Mouse (Mus musculus) kidney, embryonic 16.5 days (tissue): ENCODE measurements at regions not wholly inside any gene's neighbourhood (a gene's known extent, or its start where the extent isn't known, plus 50 kb on each side); places are given as distances from the start of the nearest gene placed in this dataset.

Source experiments
- ATAC-seq: fragments of 200-750 bp; cut with Nextera tagmentation; 2 replicates; pipeline ENCODE4 v1.8.0; 2017; ENCODE audit warnings: moderate TSS enrichment; ENCODE audit not compliant: low FRiP score, low TSS enrichment
- H3K27ac ChIP-seq: fragments of 300-500 bp; sonication (generic); 2 replicates; pipeline ENCODE4 v1.5.1; 2014; ENCODE audit warnings: low read length
- H3K27me3 ChIP-seq: fragments of 300-500 bp; sonication (generic); 2 replicates; pipeline ENCODE4 v1.6.1; 2014; ENCODE audit warnings: low read length, control low read depth, mixed read lengths; ENCODE audit not compliant: insufficient read depth
- H3K36me3 ChIP-seq: fragments of 300-500 bp; sonication (generic); 2 replicates; pipeline ENCODE4 v1.6.1; 2014; ENCODE audit warnings: low read length, control low read depth, mixed read lengths; ENCODE audit not compliant: insufficient read depth
- H3K4me1 ChIP-seq: fragments of 300-500 bp; sonication (generic); 2 replicates; pipeline ENCODE4 v1.6.1; 2014; ENCODE audit warnings: low read length, control low read depth, mixed read lengths; ENCODE audit not compliant: insufficient read depth
- H3K4me2 ChIP-seq: fragments of 300-500 bp; sonication (generic); replicated peaks from 2 replicates; pipeline ENCODE4 v1.6.1; 2014; ENCODE audit warnings: low read depth, low read length
- H3K4me3 ChIP-seq: fragments of 300-500 bp; sonication (generic); 2 replicates; pipeline ENCODE4 v1.5.1; 2014; ENCODE audit warnings: mild to moderate bottlenecking, low read length
- H3K9ac ChIP-seq: fragments of 300-500 bp; sonication (generic); replicated peaks from 2 replicates; pipeline ENCODE4 v1.6.1; 2014; ENCODE audit warnings: low read length
- H3K9me3 ChIP-seq: fragments of 300-500 bp; sonication (generic); 2 replicates; pipeline ENCODE4 v1.6.1; 2016; ENCODE audit warnings: low read length, control low read depth
- WGBS: fragments of 180-500 bp; shearing (Covaris S2); extraction: QIAGEN DNeasy Blood & Tissue Kit; methylation state at CpG from one replicate; pipeline ENCODE4 v1.1.7; 2014; 5-methylcytosine and 5-hydroxymethylcytosine counted together

- Histone ChIP-seq H3K27ac (no peak overlapping the region), H3K27me3 (no peaks in the 10 kb centered on the region), H3K4me2 (no peak overlapping the region), H3K4me1 (no peaks in the 10 kb centered on the region), H3K9me3 (peaks cover 3% of the 10 kb centered on the region; the same call in 1 of the 2 replicates), H3K4me3 (no peak overlapping the region), H3K36me3 (no peaks in the 10 kb centered on the region), H3K9ac (no peak overlapping the region)
- 92% methylated on average over 3 of the region's 3 CpGs for WGBS
- no peak for ATAC-seq
Observed at GRCm38 (mm10) chr2:106522961-106523360, 170.1 kb upstream of the Mpped2 start.

- no peak overlapping the region for H3K4me2 ChIP-seq
- H3K36me3 ChIP-seq, result no peaks in the 10 kb centered on the region
- 62% methylated on average over 2 of the region's 2 CpGs for WGBS
- no peaks in the 10 kb centered on the region for H3K27me3 ChIP-seq
- H3K4me1 ChIP-seq, result no peaks in the 10 kb centered on the region; the same call in 1 of the 2 replicates
- H3K4me3 ChIP-seq, result no peak overlapping the region
- no peak overlapping the region for H3K27ac ChIP-seq
- no peaks in the 10 kb centered on the region for H3K9me3 ChIP-seq
- H3K9ac ChIP-seq, result no peak overlapping the region
- ATAC-seq, result peak; percentile 49; the same call in 1 of the 2 replicates
Observed at GRCm38 (mm10) chr2:106527008-106527407, 166.1 kb upstream of the Mpped2 start.

GRCm38 (mm10) chr2:106529247-106529646, 163.8 kb upstream of the Mpped2 start:
- Histone ChIP-seq H3K27ac (no peak overlapping the region), H3K9ac (no peak overlapping the region), H3K9me3 (no peaks in the 10 kb centered on the region), H3K27me3 (no peaks in the 10 kb centered on the region), H3K4me1 (no peaks in the 10 kb centered on the region; the same call in 1 of the 2 replicates), H3K4me2 (no peak overlapping the region), H3K36me3 (no peaks in the 10 kb centered on the region), H3K4me3 (no peak overlapping the region)
- 45% methylated on average over 5 of the region's 5 CpGs for WGBS
- peak; percentile 75 for ATAC-seq

GRCm38 (mm10) chr2:106529746-106530145, 163.3 kb upstream of the Mpped2 start:
- H3K36me3 ChIP-seq, result no peaks in the 10 kb centered on the region
- no peaks in the 10 kb centered on the region for H3K9me3 ChIP-seq
- 15% methylated on average over 2 of the region's 2 CpGs for WGBS
- no peak overlapping the region for H3K27ac ChIP-seq
- no peaks in the 10 kb centered on the region for H3K27me3 ChIP-seq
- no peak overlapping the region for H3K4me3 ChIP-seq
- H3K9ac ChIP-seq, result no peak overlapping the region
- H3K4me2 ChIP-seq, result no peak overlapping the region
- no peak for ATAC-seq
- H3K4me1 ChIP-seq, result no peaks in the 10 kb centered on the region; the same call in 1 of the 2 replicates

- no peak for ATAC-seq
- Histone ChIP-seq H3K4me3 (no peak overlapping the region), H3K9ac (no peak overlapping the region), H3K4me2 (no peak overlapping the region), H3K27me3 (no peaks in the 10 kb centered on the region), H3K4me1 (no peaks in the 10 kb centered on the region), H3K9me3 (no peaks in the 10 kb centered on the region), H3K27ac (no peak overlapping the region), H3K36me3 (no peaks in the 10 kb centered on the region)
- WGBS, result 64% methylated on average over 4 of the region's 4 CpGs
Observed at GRCm38 (mm10) chr2:106538329-106538728, 154.7 kb upstream of the Mpped2 start.

GRCm38 (mm10) chr2:106540176-106540575, 152.9 kb upstream of the Mpped2 start:
- H3K27me3 ChIP-seq, result no peaks in the 10 kb centered on the region
- H3K4me1 ChIP-seq, result no peaks in the 10 kb centered on the region
- H3K9me3 ChIP-seq, result no peaks in the 10 kb centered on the region
- no peak overlapping the region for H3K4me3 ChIP-seq
- H3K36me3 ChIP-seq, result no peaks in the 10 kb centered on the region
- ATAC-seq, result no peak
- no peak overlapping the region for H3K9ac ChIP-seq
- 97% methylated on average over 5 of the region's 5 CpGs for whole genome bisulfite sequencing
- H3K27ac ChIP-seq, result no peak overlapping the region
- no peak overlapping the region for H3K4me2 ChIP-seq

- WGBS, result 49% methylated on average over 4 of the region's 4 CpGs
- peak; percentile 71; the same call in 1 of the 2 replicates for ATAC-seq
- no peak overlapping the region for H3K4me3 ChIP-seq
Observed at GRCm38 (mm10) chr2:106547117-106547516, 146.0 kb upstream of the Mpped2 start.

GRCm38 (mm10) chr2:106553666-106554065, 139.4 kb upstream of the Mpped2 start:
- H3K27me3 ChIP-seq, result no peaks in the 10 kb centered on the region
- no peaks in the 10 kb centered on the region for H3K9me3 ChIP-seq
- ATAC-seq, result peak; percentile 42; the same call in 1 of the 2 replicates
- WGBS, result 75% methylated on average over 5 of the region's 5 CpGs
- no peaks in the 10 kb centered on the region for H3K36me3 ChIP-seq
- no peak overlapping the region for H3K27ac ChIP-seq
- H3K4me2 ChIP-seq, result no peak overlapping the region
- no peak overlapping the region for H3K4me3 ChIP-seq
- no peaks in the 10 kb centered on the region for H3K4me1 ChIP-seq
- H3K9ac ChIP-seq, result no peak overlapping the region

More at GRCm38 (mm10) chr2:106547117-106547516, 146.0 kb upstream of the Mpped2 start:
- no peak overlapping the region for H3K9ac ChIP-seq
- no peaks in the 10 kb centered on the region; the same call in 1 of the 2 replicates for H3K4me1 ChIP-seq
- H3K27ac ChIP-seq, result no peak overlapping the region
- H3K9me3 ChIP-seq, result no peaks in the 10 kb centered on the region
- no peaks in the 10 kb centered on the region for H3K27me3 ChIP-seq
- no peaks in the 10 kb centered on the region for H3K36me3 ChIP-seq
- no peak overlapping the region for H3K4me2 ChIP-seq

GRCm38 (mm10) chr2:106561571-106562090, 131.4 kb upstream of the Mpped2 start:
- Histone ChIP-seq H3K9me3 (no peaks in the 10 kb centered on the region), H3K27ac (no peak overlapping the region), H3K27me3 (no peaks in the 10 kb centered on the region), H3K4me3 (no peak overlapping the region), H3K36me3 (no peaks in the 10 kb centered on the region), H3K9ac (no peak overlapping the region), H3K4me2 (no peak overlapping the region), H3K4me1 (no peaks in the 10 kb centered on the region)
- WGBS, result 68% methylated on average over 3 of the region's 3 CpGs
- ATAC-seq, result no peak

GRCm38 (mm10) chr2:106570226-106570625, 122.8 kb upstream of the Mpped2 start:
- Histone ChIP-seq H3K27me3 (no peaks in the 10 kb centered on the region), H3K4me3 (no peak overlapping the region), H3K36me3 (no peaks in the 10 kb centered on the region), H3K4me2 (no peak overlapping the region), H3K27ac (no peak overlapping the region), H3K4me1 (no peaks in the 10 kb centered on the region), H3K9ac (no peak overlapping the region), H3K9me3 (no peaks in the 10 kb centered on the region)
- no peak for ATAC-seq
- WGBS, result 47% methylated on average over 1 of the region's 1 CpGs
